Mouse (Mus musculus) megakaryocyte, embryonic 14.5 days (primary cell): ENCODE results near the gene Ifit3.

Source experiments
- FLI1 ChIP-seq: IDR thresholded peaks from 2 replicates; pipeline ENCODE4 v1.6.1; 2012; ENCODE audit warnings: low read length, inconsistent platforms, mixed read lengths
- GATA1 ChIP-seq: IDR thresholded peaks from 3 replicates; pipeline ENCODE4 v1.6.1; 2012; ENCODE audit warnings: mixed read lengths, low read length, inconsistent platforms, borderline replicate concordance

DNA sequence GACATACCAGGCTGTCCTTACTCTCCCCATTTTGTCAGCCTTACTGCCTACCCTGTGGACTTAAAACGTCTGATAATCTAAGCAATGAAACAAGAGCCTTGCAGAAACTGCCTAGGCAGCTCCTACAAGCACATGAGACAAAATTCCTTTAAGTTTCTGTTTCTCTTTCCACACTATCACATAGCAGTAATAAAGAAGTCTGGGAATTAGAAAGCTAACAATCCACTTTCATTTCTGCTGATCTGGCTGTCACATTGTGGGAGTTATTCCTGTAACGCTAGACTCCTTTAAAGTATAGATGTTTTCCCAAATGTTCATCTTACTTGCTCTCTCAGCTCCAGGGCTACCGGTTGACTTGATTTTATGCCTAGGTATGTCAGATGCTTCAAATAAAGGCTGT, 29.8 kb upstream of the Ifit3 start:
- TF ChIP-seq GATA1: no peak
- TF ChIP-seq FLI1: no peak
